Mouse (Mus musculus): ENCODE measurements at regions not wholly inside any gene's neighbourhood (a gene's known extent, or its start where the extent isn't known, plus 50 kb on each side); places are given as distances from the start of the nearest gene placed in this dataset.

- no peak overlapping the region for H3K27ac ChIP-seq (ENCODE audit: insufficient read depth, low read depth, low read length)
- no peaks in the 10 kb centered on the region for H3K36me3 ChIP-seq (ENCODE audit: control insufficient read depth, insufficient read depth, low read length)
- peaks cover 13% of the 10 kb centered on the region for H3K4me1 ChIP-seq (ENCODE audit: control insufficient read depth, insufficient read depth, low read length)
- 71% methylated on average over 3 of the region's 3 CpGs for WGBS
- H3K4me3 ChIP-seq (ENCODE audit: insufficient read depth, low read depth, low read length) = no peak overlapping the region
- peak; percentile 14 for DNase-seq
- no peaks in the 10 kb centered on the region for H3K27me3 ChIP-seq (replicated peaks; ENCODE audit: control insufficient read depth, insufficient read depth, low read length)
- TF ChIP-seq POLR2A (IDR thresholded peaks at IDR 0.05; ENCODE audit: low read depth, low read length) (no peak), CTCF (conservative IDR thresholded peaks at IDR 0.05; ENCODE audit: insufficient read depth, insufficient read length, low read depth, low read length) (no peak)
Observed at GRCm38 (mm10) chr14:33735653-33736052, 146.6 kb downstream of the Ptpn20 start.

GRCm38 (mm10) chr14:33746181-33746580, 157.2 kb downstream of the Ptpn20 start:
- Histone ChIP-seq H3K4me3 (ENCODE audit: insufficient read depth, low read depth, low read length) (no peak overlapping the region), H3K27ac (ENCODE audit: insufficient read depth, low read depth, low read length) (no peak overlapping the region), H3K27me3 (replicated peaks; ENCODE audit: control insufficient read depth, insufficient read depth, low read length) (no peaks in the 10 kb centered on the region), H3K36me3 (ENCODE audit: control insufficient read depth, insufficient read depth, low read length) (no peaks in the 10 kb centered on the region), H3K4me1 (ENCODE audit: control insufficient read depth, insufficient read depth, low read length) (no peaks in the 10 kb centered on the region)
- WGBS = 87% methylated on average over 4 of the region's 4 CpGs
- TF ChIP-seq CTCF (conservative IDR thresholded peaks at IDR 0.05; ENCODE audit: insufficient read depth, insufficient read length, low read depth, low read length) (no peak), POLR2A (IDR thresholded peaks at IDR 0.05; ENCODE audit: low read depth, low read length) (no peak)
- peak; percentile 17 for DNase-seq

- Histone ChIP-seq H3K4me1 (ENCODE audit: control insufficient read depth, insufficient read depth, low read length) (no peaks in the 10 kb centered on the region), H3K27ac (ENCODE audit: insufficient read depth, low read depth, low read length) (no peak overlapping the region), H3K27me3 (replicated peaks; ENCODE audit: control insufficient read depth, insufficient read depth, low read length) (no peaks in the 10 kb centered on the region), H3K4me3 (ENCODE audit: insufficient read depth, low read depth, low read length) (no peak overlapping the region), H3K36me3 (ENCODE audit: control insufficient read depth, insufficient read depth, low read length) (no peaks in the 10 kb centered on the region)
- TF ChIP-seq CTCF (conservative IDR thresholded peaks at IDR 0.05; ENCODE audit: insufficient read depth, insufficient read length, low read depth, low read length) (no peak), POLR2A (IDR thresholded peaks at IDR 0.05; ENCODE audit: low read depth, low read length) (no peak)
- WGBS = 66% methylated on average over 7 of the region's 7 CpGs
- no peak for DNase-seq
Observed at GRCm38 (mm10) chr14:33759656-33760055, 163.7 kb upstream of the Gdf10 start.

DNA sequence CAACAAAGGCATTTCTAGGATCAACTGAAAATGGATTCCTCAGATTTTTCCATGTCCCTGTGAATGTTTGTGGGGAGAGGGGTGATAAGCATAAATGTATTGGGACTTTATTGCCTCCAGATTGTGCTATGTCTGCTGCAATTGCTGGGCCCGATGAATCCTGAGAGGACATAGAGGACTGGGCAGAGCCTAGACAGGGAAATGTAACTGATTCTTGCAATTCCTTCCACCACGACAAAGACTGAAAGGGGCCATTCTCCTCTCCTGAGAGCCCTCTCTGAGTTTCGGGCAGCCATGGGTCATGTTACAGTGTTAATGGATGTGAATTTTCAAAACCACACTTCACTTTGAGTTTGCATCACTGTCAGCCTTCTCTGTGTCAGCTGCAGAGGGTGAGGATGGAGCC, 159.7 kb upstream of the Gdf10 start:
- H3K4me3 ChIP-seq (ENCODE audit: insufficient read depth, low read depth, low read length) = no peak overlapping the region
- WGBS = 66% methylated on average over 3 of the region's 3 CpGs
- DNase-seq = no peak
- TF ChIP-seq CTCF (conservative IDR thresholded peaks at IDR 0.05; ENCODE audit: insufficient read depth, insufficient read length, low read depth, low read length) (no peak), POLR2A (IDR thresholded peaks at IDR 0.05; ENCODE audit: low read depth, low read length) (no peak)
- no peaks in the 10 kb centered on the region for H3K36me3 ChIP-seq (ENCODE audit: control insufficient read depth, insufficient read depth, low read length)
- H3K4me1 ChIP-seq (ENCODE audit: control insufficient read depth, insufficient read depth, low read length) = no peaks in the 10 kb centered on the region
- no peak overlapping the region for H3K27ac ChIP-seq (ENCODE audit: insufficient read depth, low read depth, low read length)
- no peaks in the 10 kb centered on the region for H3K27me3 ChIP-seq (replicated peaks; ENCODE audit: control insufficient read depth, insufficient read depth, low read length)

- Histone ChIP-seq H3K27me3 (replicated peaks; ENCODE audit: control insufficient read depth, insufficient read depth, low read length) (no peaks in the 10 kb centered on the region), H3K27ac (ENCODE audit: insufficient read depth, low read depth, low read length) (no peak overlapping the region), H3K4me1 (ENCODE audit: control insufficient read depth, insufficient read depth, low read length) (no peaks in the 10 kb centered on the region), H3K36me3 (ENCODE audit: control insufficient read depth, insufficient read depth, low read length) (no peaks in the 10 kb centered on the region), H3K4me3 (ENCODE audit: insufficient read depth, low read depth, low read length) (no peak overlapping the region)
- TF ChIP-seq POLR2A (IDR thresholded peaks at IDR 0.05; ENCODE audit: low read depth, low read length) (no peak), CTCF (conservative IDR thresholded peaks at IDR 0.05; ENCODE audit: insufficient read depth, insufficient read length, low read depth, low read length) (no peak)
- 62% methylated on average over 1 of the region's 1 CpGs for WGBS
- no peak for DNase-seq
Observed at GRCm38 (mm10) chr14:33765767-33766166, 157.6 kb upstream of the Gdf10 start.

DNA sequence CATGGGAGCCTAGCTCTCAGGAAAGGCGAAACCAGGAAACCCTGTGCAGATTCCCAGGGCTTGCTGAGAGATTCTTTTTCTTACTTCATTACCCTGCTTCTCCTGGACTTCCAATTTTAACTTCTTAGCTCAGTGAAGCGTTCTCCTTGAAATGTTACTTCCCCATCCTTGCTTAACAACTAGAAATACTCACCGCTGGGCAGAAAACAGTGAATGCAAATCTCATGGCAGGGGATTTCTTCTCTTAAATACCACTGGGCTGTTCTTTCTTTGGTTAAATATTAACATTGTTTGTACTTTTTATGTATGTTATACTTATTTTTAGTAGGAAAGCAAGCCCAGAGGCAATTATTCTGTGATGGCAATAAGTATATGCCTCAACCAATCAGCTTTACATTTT, 151.0 kb upstream of the Gdf10 start:
- H3K27me3 ChIP-seq (replicated peaks; ENCODE audit: control insufficient read depth, insufficient read depth, low read length) = no peaks in the 10 kb centered on the region

DNA sequence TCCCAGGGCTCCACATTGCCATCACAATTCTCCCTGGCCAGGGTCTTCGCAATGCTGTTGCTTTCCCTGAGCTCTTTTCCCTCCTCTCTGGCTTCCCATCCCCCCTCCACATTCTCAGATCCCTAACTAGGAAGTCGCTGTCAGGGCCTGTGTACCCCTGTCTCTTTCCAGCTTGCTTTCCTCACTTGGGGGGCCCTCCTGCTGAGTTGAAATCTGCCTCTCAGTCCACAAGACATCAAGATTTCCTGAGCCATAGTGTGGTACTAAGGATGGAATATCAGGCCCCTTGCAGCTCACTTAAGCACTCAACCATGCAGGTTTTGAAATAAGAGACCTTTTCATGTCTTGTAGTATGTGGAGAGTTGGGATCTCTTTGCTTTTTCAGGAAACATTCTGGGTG, 133.8 kb upstream of the Gdf10 start:
- Histone ChIP-seq H3K27me3 (replicated peaks; ENCODE audit: control insufficient read depth, insufficient read depth, low read length) (no peaks in the 10 kb centered on the region), H3K27ac (ENCODE audit: insufficient read depth, low read depth, low read length) (no peak overlapping the region), H3K4me3 (ENCODE audit: insufficient read depth, low read depth, low read length) (no peak overlapping the region), H3K4me1 (ENCODE audit: control insufficient read depth, insufficient read depth, low read length) (peaks cover 9% of the 10 kb centered on the region; the same call in 1 of the 2 replicates), H3K36me3 (ENCODE audit: control insufficient read depth, insufficient read depth, low read length) (no peaks in the 10 kb centered on the region)
- WGBS = 60% methylated on average over 2 of the region's 2 CpGs
- no peak for DNase-seq
- TF ChIP-seq POLR2A (IDR thresholded peaks at IDR 0.05; ENCODE audit: low read depth, low read length) (no peak), CTCF (conservative IDR thresholded peaks at IDR 0.05; ENCODE audit: insufficient read depth, insufficient read length, low read depth, low read length) (no peak)

More for the DNA sequence above, 151.0 kb upstream of the Gdf10 start:
- DNase-seq = no peak
- TF ChIP-seq POLR2A (IDR thresholded peaks at IDR 0.05; ENCODE audit: low read depth, low read length) (no peak), CTCF (conservative IDR thresholded peaks at IDR 0.05; ENCODE audit: insufficient read depth, insufficient read length, low read depth, low read length) (no peak)
- Histone ChIP-seq H3K4me1 (ENCODE audit: control insufficient read depth, insufficient read depth, low read length) (no peaks in the 10 kb centered on the region; the same call in 1 of the 2 replicates), H3K27ac (ENCODE audit: insufficient read depth, low read depth, low read length) (no peak overlapping the region), H3K4me3 (ENCODE audit: insufficient read depth, low read depth, low read length) (no peak overlapping the region), H3K36me3 (ENCODE audit: control insufficient read depth, insufficient read depth, low read length) (no peaks in the 10 kb centered on the region)
- WGBS = 63% methylated on average over 3 of the region's 3 CpGs

All from kidney, adult 2 months (tissue).